Mouse (Mus musculus): ENCODE data around the gene Egr2. TPM values are rescaled to one million over a fixed set of nuclear protein-coding genes. Genes with fewer than 3 reads are reported as not detected.

The Egr2 gene
- total RNA-seq (2021), result 1 to 10 TPM in 1 of 2 experiments, under 1 TPM in 1; 0.27 to 1.2 TPM

- intact Hi-C loops (cut with DNase I), result loop anchor here (5.0 to 10.0 kb wide), 2 partner anchors 112 to 450 kb away; no protein-coding TSS in a partner anchor
- DNase-seq, result peak; percentile 24 to 28
These were observed at the start of gene Egr2 for GRCm38 (mm10) chr10:67535256-67535655. Gene Egr2 (plus strand): TSS chr10:67535475.

GRCm38 (mm10) chr10:67487496-67487895 lies 47.8 kb upstream of the Egr2 start:
- no peak for DNase-seq
- intact Hi-C loops (cut with DNase I), result no loop called here

GRCm38 (mm10) chr10:67489836-67490235 lies 45.4 kb upstream of the Egr2 start:
- intact Hi-C loops (cut with DNase I), result no loop called here
- no peak for DNase-seq

- no peak for DNase-seq
- intact Hi-C loops (cut with DNase I), result no loop called here
These were observed 44.6 kb upstream of the Egr2 start for GRCm38 (mm10) chr10:67490632-67491031.

- no peak for DNase-seq
- intact Hi-C loops (cut with DNase I), result no loop called here
These were observed 43.1 kb upstream of the Egr2 start for GRCm38 (mm10) chr10:67492161-67492571.

GRCm38 (mm10) chr10:67493556-67493955 lies 41.7 kb upstream of the Egr2 start:
- intact Hi-C loops (cut with DNase I), result no loop called here
- no peak for DNase-seq

- DNase-seq, result no peak
- intact Hi-C loops (cut with DNase I), result no loop called here
These were observed 38.0 kb upstream of the Egr2 start for GRCm38 (mm10) chr10:67497144-67497892.

- intact Hi-C loops (cut with DNase I), result no loop called here
- no peak for DNase-seq
These were observed 37.3 kb upstream of the Egr2 start for GRCm38 (mm10) chr10:67497951-67498350.

- intact Hi-C loops (cut with DNase I), result no loop called here
- DNase-seq, result no peak
These were observed 31.8 kb upstream of the Egr2 start for GRCm38 (mm10) chr10:67503320-67503995.

GRCm38 (mm10) chr10:67504046-67504445 lies 31.2 kb upstream of the Egr2 start:
- intact Hi-C loops (cut with DNase I), result no loop called here
- DNase-seq, result no peak

GRCm38 (mm10) chr10:67505248-67505647 lies 30.0 kb upstream of the Egr2 start:
- no peak for DNase-seq
- intact Hi-C loops (cut with DNase I), result no loop called here

GRCm38 (mm10) chr10:67512211-67512610 lies 23.1 kb upstream of the Egr2 start:
- intact Hi-C loops (cut with DNase I), result no loop called here
- DNase-seq, result peak in 1 of 2 experiments; percentile 11

- no peak for DNase-seq
- intact Hi-C loops (cut with DNase I), result no loop called here
These were observed 22.4 kb upstream of the Egr2 start for GRCm38 (mm10) chr10:67512871-67513270.

- intact Hi-C loops (cut with DNase I), result no loop called here
- no peak for DNase-seq
These were observed 16.5 kb upstream of the Egr2 start for GRCm38 (mm10) chr10:67518733-67519132.

GRCm38 (mm10) chr10:67524130-67524529 lies 11.1 kb upstream of the Egr2 start:
- no peak for DNase-seq
- intact Hi-C loops (cut with DNase I), result no loop called here

- no peak for DNase-seq
- intact Hi-C loops (cut with DNase I), result no loop called here
These were observed 10.6 kb upstream of the Egr2 start for GRCm38 (mm10) chr10:67524694-67525093.

- DNase-seq, result no peak
- intact Hi-C loops (cut with DNase I), result no loop called here
These were observed 8.8 kb upstream of the Egr2 start for GRCm38 (mm10) chr10:67526435-67526834.

- intact Hi-C loops (cut with DNase I), result loop anchor here (10.0 kb wide), 1 partner anchor 455 kb away; no protein-coding TSS in a partner anchor
- no peak for DNase-seq
These were observed 5.5 kb upstream of the Egr2 start for GRCm38 (mm10) chr10:67529769-67530168.

GRCm38 (mm10) chr10:67535972-67536371 lies 697 bp downstream of the Egr2 start:
- intact Hi-C loops (cut with DNase I), result loop anchor here (1.0 to 10.0 kb wide), 5 partner anchors 111 to 449 kb away; no protein-coding TSS in a partner anchor
- peak; percentile 81 to 83 for DNase-seq

- DNase-seq, result peak; percentile 49 to 53
- intact Hi-C loops (cut with DNase I), result loop anchor here (1.0 to 10.0 kb wide), 5 partner anchors 111 to 448 kb away; no protein-coding TSS in a partner anchor
These were observed 1.4 kb downstream of the Egr2 start for GRCm38 (mm10) chr10:67536621-67537141.
